Mouse (Mus musculus) embryonic facial prominence, embryonic 12.5 days (tissue): ENCODE data around the gene Pip4k2b. TPM values are rescaled to one million over a fixed set of nuclear protein-coding genes. Genes with fewer than 3 reads are reported as not detected.
"Not testable (repeated sequence)": the region's sequence is repeated elsewhere in the genome, so short reads cannot be mapped to it uniquely, and the experiment has no call there.

ENCODE experiments used
- ATAC-seq: fragments of 200-750 bp; cut with Nextera tagmentation; 2 replicates; pipeline ENCODE4 v1.8.0; 2017; ENCODE audit not compliant: insufficient number of reproducible peaks, insufficient read depth, low FRiP score, low TSS enrichment
- H3K27ac ChIP-seq: fragments of 300-500 bp; sonication (generic); 2 replicates; pipeline ENCODE4 v1.5.1; 2016; ENCODE audit warnings: mild to moderate bottlenecking
- H3K27me3 ChIP-seq: fragments of 300-500 bp; sonication (generic); 2 replicates; pipeline ENCODE4 v1.6.1; 2016; ENCODE audit warnings: mild to moderate bottlenecking, moderate library complexity
- H3K36me3 ChIP-seq: fragments of 300-500 bp; sonication (generic); 2 replicates; pipeline ENCODE4 v1.6.1; 2016; ENCODE audit warnings: mild to moderate bottlenecking
- H3K4me1 ChIP-seq: fragments of 300-500 bp; sonication (generic); 2 replicates; pipeline ENCODE4 v1.6.1; 2016
- H3K4me2 ChIP-seq: fragments of 300-500 bp; sonication (generic); replicated peaks from 2 replicates; pipeline ENCODE4 v1.6.1; 2016; ENCODE audit warnings: mild to moderate bottlenecking, moderate library complexity
- H3K4me3 ChIP-seq: fragments of 300-500 bp; sonication (generic); 2 replicates; pipeline ENCODE4 v1.5.1; 2016; ENCODE audit warnings: mild to moderate bottlenecking
- H3K9ac ChIP-seq: fragments of 300-500 bp; sonication (generic); 2 replicates; pipeline ENCODE4 v1.6.1; 2016; ENCODE audit warnings: mild to moderate bottlenecking, moderate library complexity
- H3K9me3 ChIP-seq: fragments of 300-500 bp; sonication (generic); 2 replicates; pipeline ENCODE4 v1.6.1; 2016; ENCODE audit warnings: mild to moderate bottlenecking, moderate library complexity
- WGBS: fragments of 180-500 bp; shearing (Covaris S2); methylation state at CpG from one replicate; pipeline ENCODE4 v1.1.7; 2016; 5-methylcytosine and 5-hydroxymethylcytosine counted together
- polyA plus RNA-seq: library from polyadenylated mRNA; unstranded; fragments of >200 nt; fragmentation: Nextera tagmentation; extraction: Ambion mirVana; gene quantifications from 2 replicates; pipeline ENCODE4 v1.2.1, GENCODE M21; 2016

Gene Pip4k2b
- polyA plus RNA-seq, 1 experiment from 2014 or later = 3.0 TPM

DNA sequence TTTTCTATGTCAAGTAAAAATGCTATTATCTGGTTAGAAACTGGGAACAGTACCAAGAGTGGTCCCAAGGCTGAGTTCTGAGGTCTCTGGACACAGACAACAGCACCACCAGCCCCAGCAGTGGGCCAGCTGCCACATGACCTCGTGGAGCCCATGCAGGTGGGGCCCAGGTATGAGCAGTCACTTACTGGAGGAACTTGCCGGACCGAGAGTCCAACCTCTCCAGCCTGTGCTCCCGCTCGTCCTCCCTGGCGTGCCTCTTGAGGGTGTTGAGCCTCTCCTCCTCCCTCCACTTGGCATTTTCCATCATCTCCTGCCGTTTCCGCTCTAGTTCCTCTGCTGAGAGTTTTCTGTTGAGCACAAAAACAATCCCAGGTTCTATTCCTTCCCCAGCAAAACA, 3.3 kb upstream of the Pip4k2b start:
- Histone ChIP-seq H3K27me3 (no peaks in the 10 kb centered on the region), H3K4me3 (no peak overlapping the region), H3K4me1 (peaks cover 7% of the 10 kb centered on the region; the same call in 1 of the 2 replicates), H3K36me3 (peaks cover 59% of the 10 kb centered on the region), H3K4me2 (no peak overlapping the region), H3K9ac (no peak overlapping the region), H3K9me3 (no peaks in the 10 kb centered on the region), H3K27ac (no peak overlapping the region)
- WGBS = 86% methylated on average over 8 of the region's 8 CpGs
- no peak for ATAC-seq

DNA sequence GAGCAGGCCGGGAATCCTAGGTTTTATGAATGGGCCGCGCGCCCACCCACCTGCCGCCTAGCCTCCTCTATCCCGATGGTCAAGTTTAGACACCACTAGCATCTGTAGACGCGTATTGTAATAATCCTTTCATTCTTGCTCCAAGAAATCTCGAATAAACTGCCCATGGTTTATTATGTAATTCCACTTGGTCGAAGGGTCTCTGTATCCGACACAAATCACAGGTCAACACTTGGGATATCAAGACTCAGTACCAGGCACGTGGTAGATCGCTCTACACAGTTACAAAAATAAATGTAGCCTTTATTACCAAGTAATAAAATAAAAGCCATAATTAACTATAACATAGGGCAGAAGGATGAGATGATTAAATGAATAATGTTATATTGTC, 822 bp upstream of the Pip4k2b start:
- whole genome bisulfite sequencing = 13% methylated on average over 13 of the region's 13 CpGs
- Histone ChIP-seq H3K27ac (no peak overlapping the region), H3K27me3 (no peaks in the 10 kb centered on the region), H3K4me1 (peaks cover 16% of the 10 kb centered on the region; the same call in 1 of the 2 replicates), H3K4me2 (peak overlapping the region; percentile 43), H3K9me3 (no peaks in the 10 kb centered on the region), H3K36me3 (peaks cover 37% of the 10 kb centered on the region), H3K4me3 (peak overlapping the region; percentile 66), H3K9ac (no peak overlapping the region)
- peak; percentile 13; the same call in 1 of the 2 replicates for ATAC-seq

DNA sequence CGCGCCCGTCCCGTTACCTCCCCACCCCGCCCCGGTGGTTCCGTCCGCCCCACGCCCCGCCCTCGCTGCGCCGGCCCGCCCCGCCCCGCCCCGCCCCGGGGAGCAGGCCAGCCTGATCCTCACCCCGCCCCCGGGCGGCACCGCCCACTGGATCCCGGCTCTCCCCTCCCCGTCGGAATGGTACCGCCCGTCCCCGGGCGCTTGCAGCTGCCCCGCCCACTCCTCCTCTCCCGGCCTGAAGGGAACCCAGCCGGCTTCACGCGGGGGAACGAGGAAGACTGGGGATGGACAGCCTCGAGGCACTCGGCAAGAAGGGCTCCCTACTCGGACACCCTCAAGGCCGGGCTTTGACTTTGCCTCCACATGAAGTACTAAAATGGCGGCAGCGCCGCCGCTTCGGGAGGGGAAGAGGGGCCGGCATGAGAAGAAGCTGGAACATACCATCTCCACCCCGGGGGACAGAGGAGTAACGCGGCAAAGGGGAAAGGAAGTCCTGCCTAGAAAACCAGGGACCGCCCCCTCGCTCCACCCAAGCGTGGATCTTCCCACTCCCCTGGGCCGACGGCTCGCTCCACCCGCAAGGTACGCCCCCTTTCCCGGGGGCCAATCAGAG, 320 bp upstream of the Pip4k2b start:
- Histone ChIP-seq H3K27ac (peak overlapping the region; percentile 87), H3K27me3 (no peaks in the 10 kb centered on the region), H3K9me3 (no peaks in the 10 kb centered on the region), H3K36me3 (peaks cover 32% of the 10 kb centered on the region), H3K9ac (peak overlapping the region; percentile 81), H3K4me3 (peak overlapping the region; percentile 66), H3K4me1 (peaks cover 16% of the 10 kb centered on the region; the same call in 1 of the 2 replicates), H3K4me2 (peak overlapping the region; percentile 81)
- WGBS = 1% methylated on average over 29 of the region's 57 CpGs
- ATAC-seq = peak; percentile 92

DNA sequence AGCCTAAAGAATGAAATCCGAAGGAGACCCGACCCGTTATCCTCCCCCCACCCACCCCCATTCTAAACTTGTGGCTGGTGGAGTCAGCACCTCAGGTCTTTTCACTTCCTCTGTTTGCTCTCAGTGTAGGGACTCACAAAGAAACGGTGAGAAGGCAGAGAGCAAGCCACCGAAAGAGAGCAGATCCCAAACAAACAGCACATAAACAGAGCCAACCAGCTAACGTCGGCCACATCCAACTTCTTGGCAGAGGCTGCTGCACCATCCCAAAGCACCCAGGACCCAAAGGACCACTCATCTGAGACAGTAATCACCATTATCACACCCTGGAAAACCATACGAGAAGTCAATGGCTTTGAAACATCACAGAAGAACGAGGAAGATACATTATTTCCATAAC, 1.1 kb downstream of the Pip4k2b start:
- Histone ChIP-seq H3K27me3 (no peaks in the 10 kb centered on the region), H3K27ac (peak overlapping the region; percentile 87), H3K36me3 (peaks cover 23% of the 10 kb centered on the region), H3K4me2 (peak overlapping the region; percentile 81), H3K4me1 (peaks cover 16% of the 10 kb centered on the region; the same call in 1 of the 2 replicates), H3K9me3 (no peaks in the 10 kb centered on the region), H3K4me3 (peak overlapping the region; percentile 66), H3K9ac (peak overlapping the region; percentile 81)
- no peak for ATAC-seq
- 33% methylated on average over 9 of the region's 9 CpGs for WGBS

DNA sequence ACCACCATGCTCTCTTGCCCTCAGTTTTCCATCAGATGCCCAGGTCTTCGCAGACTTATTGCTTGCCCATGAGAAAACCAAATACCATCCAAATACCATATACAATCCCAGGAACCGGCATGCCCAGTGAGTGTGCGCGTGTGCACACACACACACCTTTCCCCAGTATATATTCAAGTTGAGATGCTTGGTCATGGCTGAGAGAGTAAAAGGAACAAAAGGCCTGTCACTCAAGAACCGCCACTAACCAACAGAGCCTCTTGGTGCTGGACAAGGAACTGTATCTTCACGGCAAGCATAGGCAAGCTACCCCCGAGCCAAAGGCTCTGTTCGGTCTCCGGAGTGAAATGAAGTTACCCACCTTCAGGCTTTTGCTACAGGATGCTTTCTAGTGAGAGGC, 1.9 kb downstream of the Pip4k2b start:
- no peaks in the 10 kb centered on the region for H3K9me3 ChIP-seq
- H3K9ac ChIP-seq = no peak overlapping the region
- ATAC-seq = no peak
- no peaks in the 10 kb centered on the region for H3K27me3 ChIP-seq
- peaks cover 19% of the 10 kb centered on the region; the same call in 1 of the 2 replicates for H3K4me1 ChIP-seq
- H3K27ac ChIP-seq = 0 out of 2 replicates have a peak overlapping the region, but pooled peaks have one; percentile 30
- peak overlapping the region; percentile 14 for H3K4me3 ChIP-seq
- H3K36me3 ChIP-seq = peaks cover 15% of the 10 kb centered on the region
- H3K4me2 ChIP-seq = peak overlapping the region; percentile 81
- WGBS = 76% methylated on average over 9 of the region's 9 CpGs

DNA sequence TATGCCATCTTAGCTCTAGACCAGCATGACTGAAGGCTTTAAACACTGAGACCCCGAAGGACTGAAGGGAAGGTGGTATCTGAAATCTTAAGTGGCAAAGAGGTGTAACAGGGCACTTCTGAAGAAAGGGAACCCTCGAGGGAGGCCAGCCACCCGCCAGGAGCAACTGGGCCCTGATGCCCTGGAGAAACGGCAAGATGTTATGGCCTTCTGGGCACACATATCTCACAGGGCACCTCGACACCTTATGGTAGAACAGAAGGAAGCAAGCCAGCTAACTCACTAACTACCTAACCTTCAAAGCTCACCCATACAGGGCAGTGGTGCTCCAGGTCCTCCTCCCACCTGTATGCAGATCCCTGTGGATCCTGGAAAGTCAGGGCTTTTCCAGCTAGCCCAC, 2.3 kb downstream of the Pip4k2b start:
- Histone ChIP-seq H3K4me1 (peaks cover 24% of the 10 kb centered on the region; the same call in 1 of the 2 replicates), H3K36me3 (peaks cover 13% of the 10 kb centered on the region), H3K4me3 (no peak overlapping the region), H3K9me3 (no peaks in the 10 kb centered on the region), H3K9ac (no peak overlapping the region), H3K27ac (0 out of 2 replicates have a peak overlapping the region, but pooled peaks have one; percentile 30), H3K27me3 (no peaks in the 10 kb centered on the region), H3K4me2 (peak overlapping the region; percentile 81; the same call in 1 of the 2 replicates)
- no peak for ATAC-seq
- 93% methylated on average over 5 of the region's 5 CpGs for WGBS

DNA sequence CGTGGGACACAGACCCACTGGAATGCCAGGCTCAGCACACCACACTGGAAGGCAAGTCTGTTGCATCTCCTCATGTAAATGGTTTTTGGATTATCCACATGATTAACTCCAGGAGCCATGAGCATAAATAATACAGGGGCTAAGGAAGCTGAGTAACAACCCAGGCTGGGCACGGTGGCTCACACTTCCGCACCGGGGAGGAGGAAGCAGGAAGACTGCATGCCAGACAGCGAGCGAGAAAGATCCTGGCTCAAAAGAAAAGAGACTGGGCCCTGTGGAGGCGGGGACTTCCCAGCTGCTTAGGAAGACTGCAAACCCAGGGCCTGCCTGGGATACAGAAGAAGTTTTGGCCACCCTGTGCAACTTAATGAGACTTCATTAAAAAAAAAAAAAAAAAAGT, 4.3 kb downstream of the Pip4k2b start:
- ATAC-seq = no peak
- Histone ChIP-seq H3K27ac (no peak overlapping the region), H3K4me2 (no peak overlapping the region)

DNA sequence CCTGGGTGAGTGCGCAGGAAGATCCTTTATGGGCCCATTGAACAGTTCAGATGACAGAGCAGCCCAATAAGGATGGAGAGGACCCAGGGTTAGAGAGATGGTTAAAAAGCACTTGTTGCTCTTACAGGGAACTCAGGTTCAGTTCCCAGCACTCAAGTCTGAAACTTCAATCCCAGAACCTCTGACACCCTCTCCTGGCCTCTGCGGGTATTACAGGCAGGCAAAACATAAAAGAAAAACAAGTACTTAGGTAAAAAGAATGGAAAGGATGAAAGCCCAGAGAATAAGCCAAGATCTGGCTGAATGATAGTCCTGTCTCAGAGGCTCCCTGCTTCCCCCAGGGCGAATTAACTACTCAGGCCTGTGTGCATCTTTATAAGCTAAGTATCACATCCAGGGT, 5.3 kb downstream of the Pip4k2b start:
- Histone ChIP-seq H3K4me2 (no peak overlapping the region), H3K9ac (no peak overlapping the region), H3K36me3 (no peaks in the 10 kb centered on the region), H3K27me3 (no peaks in the 10 kb centered on the region), H3K4me1 (peaks cover 26% of the 10 kb centered on the region), H3K4me3 (no peak overlapping the region), H3K9me3 (no peaks in the 10 kb centered on the region), H3K27ac (no peak overlapping the region)
- ATAC-seq = no peak
- WGBS = 91% methylated on average over 3 of the region's 3 CpGs

More for the DNA sequence above, 4.3 kb downstream of the Pip4k2b start:
- H3K4me3 ChIP-seq = no peak overlapping the region
- no peaks in the 10 kb centered on the region for H3K9me3 ChIP-seq
- H3K9ac ChIP-seq = no peak overlapping the region
- peaks cover 24% of the 10 kb centered on the region; the same call in 1 of the 2 replicates for H3K4me1 ChIP-seq
- no peaks in the 10 kb centered on the region for H3K27me3 ChIP-seq
- no peaks in the 10 kb centered on the region for H3K36me3 ChIP-seq
- WGBS = 42% methylated on average over 7 of the region's 7 CpGs

DNA sequence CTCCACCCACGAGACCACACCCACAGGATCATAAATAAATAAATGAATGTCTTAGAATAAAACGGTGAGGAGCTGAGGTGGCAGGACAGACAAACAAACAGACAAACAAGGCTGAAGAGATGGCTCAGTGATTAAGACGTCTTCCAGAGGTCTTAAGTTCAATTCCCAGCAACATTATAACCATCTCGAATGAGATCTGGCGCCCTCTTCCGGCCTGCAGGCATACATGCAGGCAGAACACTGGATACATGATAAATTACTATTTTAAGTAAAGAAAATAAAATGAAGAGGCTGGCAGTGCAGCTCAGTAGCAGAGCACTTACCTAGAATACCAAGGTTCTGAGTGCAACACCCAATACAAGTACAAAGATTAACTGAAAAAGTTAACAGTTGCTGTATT, 5.8 kb downstream of the Pip4k2b start:
- WGBS = 60% methylated on average over 6 of the region's 6 CpGs
- Histone ChIP-seq H3K4me3 (no peak overlapping the region), H3K27ac (no peak overlapping the region), H3K36me3 (no peaks in the 10 kb centered on the region), H3K9me3 (no peaks in the 10 kb centered on the region), H3K4me2 (no peak overlapping the region), H3K4me1 (peaks cover 30% of the 10 kb centered on the region), H3K27me3 (no peaks in the 10 kb centered on the region), H3K9ac (no peak overlapping the region)
- ATAC-seq = no peak

DNA sequence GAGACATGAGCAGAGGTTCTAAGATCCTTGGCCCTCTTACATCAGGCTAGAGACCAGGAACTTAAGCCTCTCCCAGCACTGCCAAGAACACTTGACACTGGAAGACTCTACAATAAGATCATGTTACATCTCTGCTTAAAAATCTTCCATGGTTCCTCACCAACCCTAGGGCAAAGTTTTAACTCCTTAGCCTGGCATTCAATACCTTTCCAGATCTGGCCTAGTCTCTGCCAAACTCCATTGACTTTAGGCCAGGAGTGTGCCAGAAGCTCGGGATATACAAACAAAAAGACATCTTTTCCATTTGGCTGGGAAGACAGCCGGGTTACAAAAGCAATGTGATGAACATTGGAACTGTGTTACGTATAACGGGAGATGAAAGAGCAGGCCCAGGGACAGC, 6.9 kb downstream of the Pip4k2b start:
- Histone ChIP-seq H3K4me1 (peaks cover 32% of the 10 kb centered on the region), H3K27ac (0 out of 2 replicates have a peak overlapping the region, but pooled peaks have one; percentile 17), H3K27me3 (no peaks in the 10 kb centered on the region), H3K4me3 (no peak overlapping the region), H3K9ac (no peak overlapping the region), H3K4me2 (no peak overlapping the region), H3K36me3 (no peaks in the 10 kb centered on the region), H3K9me3 (no peaks in the 10 kb centered on the region)
- WGBS = 53% methylated on average over 4 of the region's 4 CpGs
- ATAC-seq = no peak

DNA sequence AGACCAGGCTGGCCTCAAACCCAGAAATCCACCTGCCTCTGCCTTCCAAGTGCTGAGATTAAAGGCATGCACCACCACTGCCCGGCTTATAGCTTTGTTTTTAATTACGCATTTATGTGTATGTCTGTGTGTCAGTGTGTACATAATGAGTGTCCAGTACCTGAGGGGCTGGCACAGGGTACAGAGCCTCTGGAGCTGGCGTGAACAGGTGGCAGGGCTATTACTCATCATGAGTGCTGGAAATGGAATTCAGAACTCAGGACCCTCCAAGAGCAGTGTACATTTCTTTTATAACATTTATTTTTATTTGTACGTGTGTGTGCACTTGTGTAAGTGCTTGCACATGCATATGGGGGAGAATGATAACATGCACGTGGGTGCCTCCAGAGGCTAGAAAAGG, 7.9 kb downstream of the Pip4k2b start:
- 90% methylated on average over 5 of the region's 5 CpGs for WGBS
- no peak for ATAC-seq

DNA sequence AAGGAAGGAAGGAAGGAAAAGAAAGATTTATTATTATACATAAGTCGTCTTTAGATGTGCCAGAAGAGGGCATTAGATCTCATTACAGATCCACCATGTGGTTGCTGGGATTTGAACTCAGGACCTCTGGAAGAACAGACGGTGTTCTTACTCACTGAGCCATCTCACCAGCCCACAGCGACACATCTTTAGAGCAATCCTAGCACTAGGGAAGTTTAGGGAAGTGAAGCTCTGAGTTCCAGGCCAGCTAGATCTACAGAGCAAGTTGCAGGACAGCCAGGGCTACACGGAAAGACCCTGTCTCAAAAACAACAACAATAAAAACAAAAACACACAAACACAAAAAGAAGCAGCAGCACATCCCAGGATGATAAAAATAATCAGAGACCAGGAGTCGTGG, 9.7 kb downstream of the Pip4k2b start:
- not testable (repeated sequence) for H3K4me3 ChIP-seq, H3K27ac ChIP-seq, H3K9ac ChIP-seq, H3K4me2 ChIP-seq, H3K27me3 ChIP-seq, H3K9me3 ChIP-seq, ATAC-seq
- 87% methylated on average over 5 of the region's 5 CpGs for WGBS
- Histone ChIP-seq H3K36me3 (peaks cover 16% of the 10 kb centered on the region), H3K4me1 (peaks cover 25% of the 10 kb centered on the region)

More for the DNA sequence above, 7.9 kb downstream of the Pip4k2b start:
- Histone ChIP-seq H3K9ac (no peak overlapping the region), H3K36me3 (peaks cover 8% of the 10 kb centered on the region; the same call in 1 of the 2 replicates), H3K4me3 (no peak overlapping the region), H3K27me3 (no peaks in the 10 kb centered on the region), H3K27ac (no peak overlapping the region), H3K9me3 (no peaks in the 10 kb centered on the region), H3K4me1 (peaks cover 25% of the 10 kb centered on the region), H3K4me2 (no peak overlapping the region)
